Mouse (Mus musculus) gonadal fat pad, adult 2 months (tissue): ENCODE results near the gene Atp6v1g3. TPM values are rescaled to one million over a fixed set of nuclear protein-coding genes. Genes with fewer than 3 reads are reported as not detected.

ENCODE experiments used
- DNase-seq: peaks from one replicate; pipeline ENCODE4 v3.0.0-alpha.2; 2012; ENCODE audit warnings: low read depth
- polyA plus RNA-seq: library from polyadenylated mRNA; depleted of rRNA; stranded (reverse); fragments of >200 nt; gene quantifications from 2 replicates; pipeline ENCODE4 v1.2.3, GENCODE M21; 2012; rRNA removed

The Atp6v1g3 gene
- polyA plus RNA-seq = 3.0 and 3.8 TPM in 2 replicates

GRCm38 (mm10) chr1:138273438-138273837 lies at the start of gene Atp6v1g3:
Gene Atp6v1g3 (plus strand): TSS chr1:138273738.
- DNase-seq = no peak

- DNase-seq = no peak
These were observed 40.5 kb upstream of the Atp6v1g3 start for GRCm38 (mm10) chr1:138233051-138233450.

GRCm38 (mm10) chr1:138237252-138237651 lies 36.3 kb upstream of the Atp6v1g3 start:
- DNase-seq = no peak

- DNase-seq = no peak
These were observed 29.6 kb upstream of the Atp6v1g3 start for GRCm38 (mm10) chr1:138243947-138244346.

- no peak for DNase-seq
These were observed 29.1 kb upstream of the Atp6v1g3 start for GRCm38 (mm10) chr1:138244485-138244884.

- no peak for DNase-seq
These were observed 28.4 kb upstream of the Atp6v1g3 start for GRCm38 (mm10) chr1:138245103-138245502.

DNA sequence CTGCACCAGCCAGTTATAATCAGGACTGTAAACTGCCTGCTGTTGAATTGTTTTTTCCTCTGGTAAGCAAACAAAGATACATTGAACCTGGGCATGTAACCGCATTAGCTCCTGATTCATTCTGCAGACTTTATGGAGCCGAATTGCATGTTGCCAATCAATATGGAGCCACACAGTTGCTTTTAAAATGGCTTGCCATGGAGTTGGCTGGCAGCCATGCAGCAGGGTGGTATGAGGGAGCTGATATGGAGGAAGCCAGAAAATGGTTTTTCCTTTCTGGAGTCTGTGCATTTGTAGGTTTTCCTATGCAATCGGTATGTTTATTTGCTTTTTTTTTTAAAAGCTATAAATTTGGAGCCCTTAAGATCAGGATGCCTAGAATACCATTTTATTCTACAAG lies 28.0 kb upstream of the Atp6v1g3 start:
- DNase-seq = no peak

- no peak for DNase-seq
These were observed 26.9 kb upstream of the Atp6v1g3 start for GRCm38 (mm10) chr1:138246438-138247164.

- DNase-seq = no peak
These were observed 25.6 kb upstream of the Atp6v1g3 start for GRCm38 (mm10) chr1:138247699-138248483.

DNA sequence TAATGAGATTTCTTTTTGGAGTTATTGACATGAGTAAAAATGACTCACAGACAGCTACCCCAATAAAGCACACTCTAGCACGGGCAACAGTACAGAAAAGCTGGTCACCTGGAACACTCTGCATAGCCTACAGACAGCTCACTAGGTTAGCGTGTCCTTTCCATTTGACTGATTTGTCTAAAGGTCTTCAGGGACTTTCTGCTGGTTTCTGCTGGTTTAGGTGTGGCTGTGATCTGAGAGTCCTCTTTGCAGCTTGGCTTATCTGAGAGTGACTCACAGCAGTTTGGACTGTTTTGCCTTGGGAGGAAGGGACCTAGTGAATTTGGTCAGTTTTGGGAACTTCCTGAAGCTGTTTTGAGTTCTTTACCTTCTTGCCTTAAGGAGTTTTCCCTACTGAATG lies 24.8 kb upstream of the Atp6v1g3 start:
- DNase-seq = no peak

- DNase-seq = no peak
These were observed 22.6 kb upstream of the Atp6v1g3 start for GRCm38 (mm10) chr1:138250951-138251350.

DNA sequence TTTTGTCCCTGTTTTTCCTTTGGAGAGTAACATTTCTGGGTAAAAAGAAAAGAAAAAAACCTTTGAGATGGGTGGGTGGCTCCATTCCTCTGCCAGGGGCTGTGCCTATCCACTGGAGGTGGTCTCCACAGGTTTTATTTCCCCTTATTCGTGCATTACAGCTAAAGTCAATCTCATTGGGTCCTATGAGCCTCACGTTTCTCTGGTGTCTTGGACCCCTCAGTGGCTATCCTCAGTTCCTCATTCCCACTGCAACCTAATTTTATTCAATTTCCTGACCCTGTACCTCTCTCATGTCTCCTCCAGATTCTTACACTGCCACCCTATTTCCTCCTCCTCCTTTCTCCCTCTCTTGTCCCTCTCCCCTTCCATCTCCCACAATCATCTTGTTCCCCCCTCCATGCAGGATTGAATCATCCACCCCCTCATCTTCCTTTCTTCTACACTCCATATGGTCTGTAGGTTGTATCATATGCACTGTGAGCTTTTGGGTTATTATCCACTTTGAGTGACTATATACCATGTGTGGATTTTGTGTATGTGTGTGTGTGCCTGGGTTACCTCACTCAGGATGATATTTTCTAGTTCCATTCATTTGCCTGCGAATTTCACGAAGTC lies 17.3 kb upstream of the Atp6v1g3 start:
- DNase-seq = no peak

GRCm38 (mm10) chr1:138258758-138259157 lies 14.8 kb upstream of the Atp6v1g3 start:
- no peak for DNase-seq

DNA sequence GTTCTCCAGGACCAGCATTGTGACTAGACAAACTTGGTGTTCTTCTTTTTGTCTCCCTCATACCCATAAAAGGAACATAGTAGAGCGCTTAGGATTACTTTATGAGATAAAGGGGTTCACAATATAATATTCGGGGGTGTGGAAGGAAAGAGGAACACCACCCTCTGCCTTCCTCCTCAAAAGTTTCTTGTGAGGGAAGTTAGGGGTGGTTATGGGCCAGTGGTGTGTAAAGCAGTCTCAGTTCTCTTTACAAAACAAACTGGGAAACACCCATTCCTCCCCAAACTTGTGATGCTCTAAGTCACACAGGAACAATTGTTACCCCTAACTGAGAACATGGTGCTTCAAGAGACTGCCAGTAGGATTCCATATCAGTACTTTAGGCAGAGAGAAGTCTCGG lies 12.0 kb upstream of the Atp6v1g3 start:
- DNase-seq = no peak

- no peak for DNase-seq
These were observed 11.1 kb upstream of the Atp6v1g3 start for GRCm38 (mm10) chr1:138262408-138262807.

- no peak for DNase-seq
These were observed 6.0 kb upstream of the Atp6v1g3 start for GRCm38 (mm10) chr1:138267465-138268055.

GRCm38 (mm10) chr1:138274930-138275329 lies 1.4 kb downstream of the Atp6v1g3 start:
- DNase-seq = no peak

DNA sequence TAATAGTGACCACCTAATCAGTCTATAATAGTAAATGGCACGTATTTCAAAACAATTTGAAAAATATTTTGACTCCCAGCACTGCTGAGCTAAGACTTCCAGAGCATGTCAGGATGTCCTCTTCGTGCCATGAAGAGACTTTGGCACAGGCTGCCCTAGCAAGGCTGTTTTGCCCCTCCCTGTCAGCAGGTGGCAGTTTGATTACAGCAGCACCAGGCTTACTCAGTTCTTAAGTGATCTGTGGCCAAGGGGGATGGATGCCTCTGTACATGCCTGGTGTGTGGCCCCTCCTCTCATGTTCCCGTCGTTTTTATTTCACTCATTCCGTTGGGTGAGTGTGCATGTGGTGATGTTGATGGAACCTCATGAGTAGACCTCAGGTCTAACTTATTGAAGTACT lies 2.3 kb downstream of the Atp6v1g3 start:
- no peak for DNase-seq

DNA sequence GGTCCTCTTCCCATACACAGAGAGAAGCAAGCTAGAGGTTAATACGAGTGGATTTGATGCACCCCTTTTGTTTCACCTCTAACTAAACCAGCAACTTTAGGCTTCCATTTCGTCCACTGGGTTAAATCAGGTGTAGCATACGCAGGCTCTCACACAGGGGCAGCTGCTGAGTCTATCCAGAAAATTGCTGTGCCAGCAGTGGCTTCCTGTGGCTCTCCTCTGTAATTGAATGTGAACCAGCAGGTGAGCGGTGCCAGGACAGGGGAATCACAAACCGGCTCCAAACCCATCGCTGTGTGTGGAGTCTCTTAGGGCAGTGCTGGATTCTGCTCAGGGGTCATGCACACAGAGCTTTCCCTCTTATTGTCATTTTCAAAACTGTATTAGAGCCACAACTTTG lies 7.6 kb downstream of the Atp6v1g3 start:
- no peak for DNase-seq

DNA sequence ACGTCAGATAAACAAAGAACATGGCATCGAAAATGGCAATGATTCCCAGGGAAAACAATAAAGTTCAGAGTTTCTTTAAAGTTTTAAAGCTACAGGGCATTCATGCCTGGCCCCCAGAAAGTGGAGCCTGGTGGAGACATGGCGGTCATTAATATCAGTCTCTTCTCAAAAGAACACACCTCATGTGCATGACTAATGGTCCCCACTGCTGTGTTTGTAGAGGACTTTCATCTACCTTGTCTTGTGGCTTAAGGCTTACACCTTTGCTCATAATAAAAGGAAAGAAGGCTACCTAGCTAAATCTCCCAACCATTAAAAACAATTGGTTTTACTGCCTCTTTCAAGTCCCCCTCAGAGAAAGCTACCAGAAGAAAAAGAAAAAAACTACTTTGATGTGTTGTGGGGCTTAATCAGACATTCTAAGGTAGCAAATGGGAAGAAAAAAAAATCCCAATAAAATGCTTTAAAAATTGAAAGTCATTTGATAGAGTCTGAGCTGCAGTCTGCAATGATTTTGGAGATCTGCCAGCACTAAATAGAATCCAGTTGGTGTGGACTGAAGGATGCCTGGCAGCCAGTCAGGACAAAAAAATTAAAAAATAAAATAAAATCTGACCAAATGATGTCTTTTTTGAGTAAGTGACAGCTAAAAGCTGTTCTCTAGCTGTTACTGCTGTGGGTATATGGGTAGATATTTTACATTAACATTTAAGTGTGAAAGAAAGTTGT lies 9.0 kb downstream of the Atp6v1g3 start:
- no peak for DNase-seq

- no peak for DNase-seq
These were observed 14.1 kb downstream of the Atp6v1g3 start for GRCm38 (mm10) chr1:138287665-138288064.

- no peak for DNase-seq
These were observed 15.2 kb downstream of the Atp6v1g3 start for GRCm38 (mm10) chr1:138288721-138289120.
